Mouse (Mus musculus) heart, postnatal 0 days (tissue): ENCODE measurements around the gene Cbx2. TPM values are rescaled to one million over a fixed set of nuclear protein-coding genes. Genes with fewer than 3 reads are reported as not detected.

Experiments
- ATAC-seq: fragments of 200-750 bp; cut with Nextera tagmentation; 2 replicates; pipeline ENCODE4 v1.8.0; 2017; ENCODE audit warnings: low read depth, moderate number of reproducible peaks, moderate library complexity; ENCODE audit not compliant: insufficient read depth
- DNase-seq: peaks from one replicate; pipeline ENCODE4 v3.0.0-alpha.2; 2016; ENCODE audit warnings: low spot score
- H3K27ac ChIP-seq: fragments of 300-500 bp; sonication (generic); 2 replicates; pipeline ENCODE4 v1.5.1; 2014; ENCODE audit warnings: low read depth, mild to moderate bottlenecking
- H3K27me3 ChIP-seq: fragments of 300-500 bp; sonication (generic); 2 replicates; pipeline ENCODE4 v1.6.1; 2014; ENCODE audit warnings: low read length, mixed read lengths; ENCODE audit not compliant: control insufficient read depth, insufficient read depth
- H3K36me3 ChIP-seq: fragments of 300-500 bp; sonication (generic); replicated peaks from 2 replicates; pipeline ENCODE4 v1.6.1; 2014; ENCODE audit warnings: low read length, mixed read lengths; ENCODE audit not compliant: control insufficient read depth, insufficient read depth
- H3K4me1 ChIP-seq: fragments of 300-500 bp; sonication (generic); 2 replicates; pipeline ENCODE4 v1.6.1; 2014; ENCODE audit warnings: antibody characterized with exemption; ENCODE audit not compliant: control insufficient read depth, insufficient read depth
- H3K4me2 ChIP-seq: fragments of 300-500 bp; sonication (generic); 2 replicates; pipeline ENCODE4 v1.6.1; 2014; ENCODE audit warnings: low read depth, mild to moderate bottlenecking, low read length, moderate library complexity
- H3K4me3 ChIP-seq: fragments of 300-500 bp; sonication (generic); 2 replicates; pipeline ENCODE4 v1.5.1; 2014; ENCODE audit warnings: low read depth, low read length
- H3K9ac ChIP-seq: fragments of 300-500 bp; sonication (generic); replicated peaks from 2 replicates; pipeline ENCODE4 v1.6.1; 2014; ENCODE audit warnings: low read depth, low read length, mixed read lengths
- H3K9me3 ChIP-seq: fragments of 300-500 bp; sonication (generic); replicated peaks from 2 replicates; pipeline ENCODE4 v1.6.1; 2016; ENCODE audit warnings: low read length; ENCODE audit not compliant: control insufficient read depth
- CTCF ChIP-seq: IDR thresholded peaks from 2 replicates; pipeline ENCODE4 v1.5.1; 2016; ENCODE audit warnings: antibody characterized with exemption, control low read depth, low read depth
- EP300 ChIP-seq: IDR thresholded peaks from 2 replicates; pipeline ENCODE4 v1.6.1; 2016; ENCODE audit warnings: antibody characterized with exemption, low read depth
- WGBS: fragments of 180-500 bp; shearing (Covaris S2); extraction: QIAGEN DNeasy Blood & Tissue Kit; methylation state at CpG from one replicate; pipeline ENCODE4 v1.1.7; 2014; 5-methylcytosine and 5-hydroxymethylcytosine counted together
- polyA plus RNA-seq: library from polyadenylated mRNA; unstranded; fragments of >200 nt; fragmentation: Nextera tagmentation; extraction: Ambion mirVana; gene quantifications from 2 replicates; pipeline ENCODE4 v1.2.1, GENCODE M21; 2015
- total RNA-seq: library from RNA; depleted of rRNA; stranded (reverse); fragments of >200 nt; gene quantifications from 2 replicates; pipeline ENCODE4 v1.2.3, GENCODE M21; 2014; ENCODE audit warnings: low replicate concordance

The Cbx2 gene
- total and polyA plus RNA-seq, 2 experiments from 2014 or later, result 1.8 to 5.8 TPM

GRCm38 (mm10) chr11:119051426-119051825 lies 28.7 kb downstream of the Cbx2 start:
- Histone ChIP-seq H3K4me3 (no peak overlapping the region), H3K27ac (no peak overlapping the region), H3K9me3 (no peaks in the 10 kb centered on the region), H3K27me3 (peaks cover 86% of the 10 kb centered on the region), H3K4me1 (peaks cover 31% of the 10 kb centered on the region), H3K9ac (no peak overlapping the region), H3K36me3 (no peaks in the 10 kb centered on the region), H3K4me2 (no peak overlapping the region)
- ATAC-seq (no peak), DNase-seq (peak; percentile 2)
- no peak for TF ChIP-seq EP300
- no peak for TF ChIP-seq CTCF

GRCm38 (mm10) chr11:119051927-119052660 lies 29.3 kb downstream of the Cbx2 start:
- WGBS, result 5% methylated on average over 15 of the region's 15 CpGs
- TF ChIP-seq CTCF (peak; percentile 70), EP300 (no peak)
- peaks cover 25% of the 10 kb centered on the region for H3K4me1 ChIP-seq
- no peak overlapping the region for H3K4me2 ChIP-seq
- no peaks in the 10 kb centered on the region for H3K9me3 ChIP-seq
- no peak overlapping the region for H3K4me3 ChIP-seq
- DNase-seq, result peak; percentile 54
- no peak overlapping the region for H3K27ac ChIP-seq
- no peak overlapping the region for H3K9ac ChIP-seq
- no peaks in the 10 kb centered on the region for H3K36me3 ChIP-seq
- ATAC-seq, result 0 out of 2 replicates have a peak, but pooled peaks have one; percentile 13
- H3K27me3 ChIP-seq, result peaks cover 79% of the 10 kb centered on the region

- Histone ChIP-seq H3K4me2 (peak overlapping the region; percentile 52), H3K27ac (peak overlapping the region; percentile 3; the same call in 1 of the 2 replicates), H3K27me3 (peaks cover 79% of the 10 kb centered on the region), H3K9me3 (no peaks in the 10 kb centered on the region), H3K9ac (no peak overlapping the region), H3K36me3 (no peaks in the 10 kb centered on the region), H3K4me3 (peak overlapping the region; percentile 17), H3K4me1 (peaks cover 31% of the 10 kb centered on the region)
- ATAC-seq (peak; percentile 49), DNase-seq (peak; percentile 74)
- WGBS, result 5% methylated on average over 13 of the region's 13 CpGs
- TF ChIP-seq EP300, result 0 out of 2 replicates have a peak, but pooled peaks have one; percentile 41
- no peak for TF ChIP-seq CTCF
Measured at GRCm38 (mm10) chr11:119052661-119053256, 30.0 kb downstream of the Cbx2 start.

- H3K9me3 ChIP-seq, result no peaks in the 10 kb centered on the region
- TF ChIP-seq CTCF (peak; percentile 8; the same call in 1 of the 2 replicates), EP300 (0 out of 2 replicates have a peak, but pooled peaks have one; percentile 3)
- H3K4me3 ChIP-seq, result peak overlapping the region; percentile 17
- peak; percentile 77 for ATAC-seq
- H3K9ac ChIP-seq, result no peak overlapping the region
- peak overlapping the region; percentile 3; the same call in 1 of the 2 replicates for H3K27ac ChIP-seq
- no peaks in the 10 kb centered on the region for H3K36me3 ChIP-seq
- peak overlapping the region; percentile 52 for H3K4me2 ChIP-seq
- H3K4me1 ChIP-seq, result peaks cover 36% of the 10 kb centered on the region
- DNase-seq, result peak; percentile 84
- WGBS, result 0% methylated on average over 39 of the region's 42 CpGs
- peaks cover 79% of the 10 kb centered on the region for H3K27me3 ChIP-seq
Measured at GRCm38 (mm10) chr11:119053257-119053670, 30.5 kb downstream of the Cbx2 start.

- peaks cover 79% of the 10 kb centered on the region for H3K27me3 ChIP-seq
- peak overlapping the region; percentile 52 for H3K4me2 ChIP-seq
- peak; percentile 5 for DNase-seq
- 2% methylated on average over 33 of the region's 35 CpGs for WGBS
- H3K4me1 ChIP-seq, result peaks cover 41% of the 10 kb centered on the region
- no peaks in the 10 kb centered on the region for H3K9me3 ChIP-seq
- no peak for ATAC-seq
- H3K27ac ChIP-seq, result no peak overlapping the region
- H3K36me3 ChIP-seq, result no peaks in the 10 kb centered on the region
- H3K4me3 ChIP-seq, result peak overlapping the region; percentile 17
- TF ChIP-seq EP300, result no peak
- TF ChIP-seq CTCF, result no peak
- no peak overlapping the region for H3K9ac ChIP-seq
Measured at GRCm38 (mm10) chr11:119053738-119054350, 31.1 kb downstream of the Cbx2 start.
